Mouse (Mus musculus) ES-E14 (cell line): Measurements from ENCODE around the gene Fgf9.

ENCODE experiments used
- CHD2 ChIP-seq: IDR thresholded peaks from 2 replicates; pipeline ENCODE4 v1.6.1; 2014; ENCODE audit warnings: mild to moderate bottlenecking, low read depth, low read length, inconsistent platforms
- HCFC1 ChIP-seq: IDR thresholded peaks from 2 replicates; pipeline ENCODE4 v1.6.1; 2012; ENCODE audit warnings: low read length, inconsistent platforms, borderline replicate concordance; ENCODE audit not compliant: insufficient read depth
- ZC3H11A ChIP-seq: IDR thresholded peaks from 2 replicates; pipeline ENCODE4 v1.6.1; 2012; ENCODE audit warnings: low read depth, mild to moderate bottlenecking, inconsistent platforms, low read length, borderline replicate concordance

DNA sequence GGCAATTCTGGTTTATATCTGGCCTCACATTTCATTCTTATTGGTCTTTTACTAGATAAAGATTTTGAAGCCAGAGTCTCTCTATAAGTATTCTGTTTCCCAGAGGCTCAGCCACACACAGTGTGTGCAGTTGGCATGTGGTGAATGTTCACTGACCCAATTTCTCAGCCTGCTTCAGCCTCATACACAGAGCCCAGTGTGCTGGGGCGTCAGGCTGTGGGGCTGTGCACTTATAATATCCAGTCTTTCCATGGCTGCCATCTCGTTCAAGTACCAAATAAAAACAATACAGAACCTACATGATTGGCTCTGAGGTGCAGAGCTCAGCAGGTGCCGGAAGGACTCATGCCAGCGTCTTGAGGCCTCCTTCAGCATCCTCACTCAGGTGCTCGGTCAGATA lies 19.1 kb downstream of the Fgf9 start:
- no peak for TF ChIP-seq ZC3H11A
- no peak for TF ChIP-seq CHD2
- no peak for TF ChIP-seq HCFC1
